Mouse (Mus musculus): ENCODE data around the gene Babam2. TPM values are rescaled to one million over a fixed set of nuclear protein-coding genes. Genes with fewer than 3 reads are reported as not detected.

Babam2 gene
- polyA plus RNA-seq, 1 experiment from 2014 or later, result 32.3 TPM

DNA sequence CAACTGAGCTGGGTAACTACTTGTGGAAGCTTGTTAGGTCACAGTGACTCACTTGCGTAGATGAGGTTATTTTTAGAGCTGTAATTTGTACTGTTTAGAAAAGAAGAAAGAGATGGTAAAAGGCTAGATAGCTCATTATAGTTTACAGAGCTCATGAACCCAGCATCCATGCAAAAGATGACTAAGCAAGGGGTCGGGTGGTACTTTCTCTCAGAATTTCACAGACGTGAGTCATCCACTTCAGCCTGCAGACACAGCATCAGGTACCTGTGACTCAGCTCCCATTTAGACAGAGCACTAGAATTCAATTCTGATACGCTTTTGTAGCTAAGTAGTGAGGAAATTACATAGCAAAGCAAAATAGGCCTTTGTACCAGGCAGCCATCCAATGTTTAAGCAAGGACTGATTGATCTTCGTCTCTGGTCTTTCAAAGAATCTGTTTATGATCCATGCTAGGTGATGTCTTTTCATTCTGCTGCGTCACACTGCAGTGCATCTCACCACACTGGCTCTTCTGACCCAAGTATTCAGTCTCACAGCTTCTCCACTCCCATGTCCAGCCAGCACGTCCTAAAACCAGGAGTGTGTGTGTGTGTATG, 338.3 kb downstream of the Babam2 start:
- H3K36me3 ChIP-seq (ENCODE audit: control insufficient read depth, insufficient read depth, low read length), result no peaks in the 10 kb centered on the region
- WGBS, result 76% methylated on average over 7 of the region's 7 CpGs
- ATAC-seq (no peak), DNase-seq (ENCODE audit: low spot score) (no peak)
- no peak overlapping the region for H3K27ac ChIP-seq (ENCODE audit: low read depth, low read length)
- no peak overlapping the region for H3K4me3 ChIP-seq (ENCODE audit: low read depth, low read length)
- no peaks in the 10 kb centered on the region for H3K9me3 ChIP-seq (replicated peaks; ENCODE audit: control insufficient read depth, low read length)
- H3K9ac ChIP-seq (ENCODE audit: low read length), result no peak overlapping the region
- H3K27me3 ChIP-seq (replicated peaks; ENCODE audit: control insufficient read depth, insufficient read depth, low read length), result no peaks in the 10 kb centered on the region
- no peak overlapping the region for H3K4me2 ChIP-seq (ENCODE audit: low read length)
- no peaks in the 10 kb centered on the region for H3K4me1 ChIP-seq (ENCODE audit: control insufficient read depth, insufficient read depth, low read length)

DNA sequence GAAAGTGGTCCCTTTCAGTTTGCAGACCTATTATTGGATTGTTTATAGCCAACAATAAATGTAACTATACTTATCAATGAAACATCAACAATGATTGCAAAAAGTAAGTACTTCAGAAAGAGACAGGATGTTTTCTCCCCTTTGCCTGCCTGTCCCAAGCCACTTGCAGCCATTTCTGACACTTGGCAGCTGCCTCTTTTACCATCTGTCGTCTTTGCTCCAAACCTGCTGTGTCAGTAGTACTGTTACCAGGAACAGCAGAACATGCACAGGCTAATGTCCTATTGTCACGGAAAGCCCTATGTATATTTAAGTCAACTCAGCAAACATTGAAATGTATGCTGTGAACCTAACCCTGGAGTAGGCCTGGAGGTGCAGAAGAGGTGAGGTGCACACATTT, 339.4 kb downstream of the Babam2 start:
- Histone ChIP-seq H3K4me2 (ENCODE audit: low read length) (no peak overlapping the region), H3K4me1 (ENCODE audit: control insufficient read depth, insufficient read depth, low read length) (no peaks in the 10 kb centered on the region), H3K27me3 (replicated peaks; ENCODE audit: control insufficient read depth, insufficient read depth, low read length) (no peaks in the 10 kb centered on the region), H3K9me3 (replicated peaks; ENCODE audit: control insufficient read depth, low read length) (no peaks in the 10 kb centered on the region), H3K27ac (ENCODE audit: low read depth, low read length) (no peak overlapping the region), H3K4me3 (ENCODE audit: low read depth, low read length) (no peak overlapping the region), H3K36me3 (ENCODE audit: control insufficient read depth, insufficient read depth, low read length) (no peaks in the 10 kb centered on the region), H3K9ac (ENCODE audit: low read length) (no peak overlapping the region)
- 71% methylated on average over 2 of the region's 2 CpGs for WGBS
- DNase-seq (ENCODE audit: low spot score) (peak; percentile 7), ATAC-seq (no peak)

GRCm38 (mm10) chr5:32037546-32037945, 340.1 kb downstream of the Babam2 start:
- H3K27me3 ChIP-seq (replicated peaks; ENCODE audit: control insufficient read depth, insufficient read depth, low read length), result no peaks in the 10 kb centered on the region
- WGBS, result 91% methylated on average over 4 of the region's 4 CpGs
- ATAC-seq, result no peak

GRCm38 (mm10) chr5:32038994-32039393, 341.5 kb downstream of the Babam2 start:
- ATAC-seq (no peak), DNase-seq (ENCODE audit: low spot score) (no peak)
- Histone ChIP-seq H3K4me2 (ENCODE audit: low read length) (no peak overlapping the region), H3K9ac (ENCODE audit: low read length) (no peak overlapping the region), H3K9me3 (replicated peaks; ENCODE audit: control insufficient read depth, low read length) (no peaks in the 10 kb centered on the region), H3K4me3 (ENCODE audit: low read depth, low read length) (no peak overlapping the region), H3K4me1 (ENCODE audit: control insufficient read depth, insufficient read depth, low read length) (no peaks in the 10 kb centered on the region), H3K27ac (ENCODE audit: low read depth, low read length) (no peak overlapping the region), H3K36me3 (ENCODE audit: control insufficient read depth, insufficient read depth, low read length) (no peaks in the 10 kb centered on the region), H3K27me3 (replicated peaks; ENCODE audit: control insufficient read depth, insufficient read depth, low read length) (no peaks in the 10 kb centered on the region)

More at GRCm38 (mm10) chr5:32037546-32037945, 340.1 kb downstream of the Babam2 start:
- no peak for DNase-seq (ENCODE audit: low spot score)
- Histone ChIP-seq H3K4me2 (ENCODE audit: low read length) (no peak overlapping the region), H3K36me3 (ENCODE audit: control insufficient read depth, insufficient read depth, low read length) (no peaks in the 10 kb centered on the region), H3K9ac (ENCODE audit: low read length) (no peak overlapping the region), H3K4me1 (ENCODE audit: control insufficient read depth, insufficient read depth, low read length) (no peaks in the 10 kb centered on the region), H3K27ac (ENCODE audit: low read depth, low read length) (no peak overlapping the region), H3K4me3 (ENCODE audit: low read depth, low read length) (no peak overlapping the region), H3K9me3 (replicated peaks; ENCODE audit: control insufficient read depth, low read length) (no peaks in the 10 kb centered on the region)

GRCm38 (mm10) chr5:32039511-32039910, 342.0 kb downstream of the Babam2 start:
- DNase-seq (ENCODE audit: low spot score) (no peak), ATAC-seq (no peak)
- H3K4me2 ChIP-seq (ENCODE audit: low read length), result no peak overlapping the region
- H3K27me3 ChIP-seq (replicated peaks; ENCODE audit: control insufficient read depth, insufficient read depth, low read length), result no peaks in the 10 kb centered on the region
- no peak overlapping the region for H3K9ac ChIP-seq (ENCODE audit: low read length)
- WGBS, result 92% methylated on average over 3 of the region's 3 CpGs
- no peak overlapping the region for H3K4me3 ChIP-seq (ENCODE audit: low read depth, low read length)
- H3K4me1 ChIP-seq (ENCODE audit: control insufficient read depth, insufficient read depth, low read length), result no peaks in the 10 kb centered on the region
- H3K9me3 ChIP-seq (replicated peaks; ENCODE audit: control insufficient read depth, low read length), result no peaks in the 10 kb centered on the region
- no peaks in the 10 kb centered on the region for H3K36me3 ChIP-seq (ENCODE audit: control insufficient read depth, insufficient read depth, low read length)
- H3K27ac ChIP-seq (ENCODE audit: low read depth, low read length), result no peak overlapping the region

DNA sequence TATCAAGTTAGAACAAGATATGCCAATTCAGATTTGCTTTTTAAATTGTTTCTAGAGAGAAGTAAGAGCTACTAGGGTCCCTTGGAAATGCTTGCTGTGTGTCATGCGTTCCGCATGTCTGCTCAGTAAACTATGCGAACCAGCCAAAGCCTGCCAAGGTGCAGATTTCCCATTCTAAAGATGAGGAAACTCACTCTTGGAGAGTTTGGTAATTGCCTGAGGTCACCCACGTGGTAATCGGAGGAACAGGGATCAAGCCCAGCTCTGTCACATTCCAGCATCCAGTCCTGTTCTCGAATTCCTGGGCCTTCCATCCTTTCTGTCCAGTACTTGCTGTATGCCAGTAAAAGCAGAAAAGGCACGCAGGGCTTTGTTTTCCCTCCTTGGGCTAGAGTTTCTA, 345.7 kb downstream of the Babam2 start:
- Histone ChIP-seq H3K4me2 (ENCODE audit: low read length) (no peak overlapping the region), H3K27me3 (replicated peaks; ENCODE audit: control insufficient read depth, insufficient read depth, low read length) (no peaks in the 10 kb centered on the region), H3K36me3 (ENCODE audit: control insufficient read depth, insufficient read depth, low read length) (no peaks in the 10 kb centered on the region), H3K27ac (ENCODE audit: low read depth, low read length) (no peak overlapping the region), H3K9me3 (replicated peaks; ENCODE audit: control insufficient read depth, low read length) (no peaks in the 10 kb centered on the region), H3K4me1 (ENCODE audit: control insufficient read depth, insufficient read depth, low read length) (no peaks in the 10 kb centered on the region), H3K9ac (ENCODE audit: low read length) (no peak overlapping the region), H3K4me3 (ENCODE audit: low read depth, low read length) (no peak overlapping the region)
- no peak for ATAC-seq
- WGBS, result 81% methylated on average over 7 of the region's 7 CpGs
- no peak for DNase-seq (ENCODE audit: low spot score)

GRCm38 (mm10) chr5:32043996-32044395, 346.5 kb downstream of the Babam2 start:
- ATAC-seq (no peak), DNase-seq (ENCODE audit: low spot score) (no peak)
- Histone ChIP-seq H3K4me1 (ENCODE audit: control insufficient read depth, insufficient read depth, low read length) (no peaks in the 10 kb centered on the region), H3K36me3 (ENCODE audit: control insufficient read depth, insufficient read depth, low read length) (no peaks in the 10 kb centered on the region), H3K9ac (ENCODE audit: low read length) (no peak overlapping the region), H3K27ac (ENCODE audit: low read depth, low read length) (no peak overlapping the region), H3K4me3 (ENCODE audit: low read depth, low read length) (no peak overlapping the region), H3K27me3 (replicated peaks; ENCODE audit: control insufficient read depth, insufficient read depth, low read length) (no peaks in the 10 kb centered on the region), H3K9me3 (replicated peaks; ENCODE audit: control insufficient read depth, low read length) (no peaks in the 10 kb centered on the region), H3K4me2 (ENCODE audit: low read length) (no peak overlapping the region)

DNA sequence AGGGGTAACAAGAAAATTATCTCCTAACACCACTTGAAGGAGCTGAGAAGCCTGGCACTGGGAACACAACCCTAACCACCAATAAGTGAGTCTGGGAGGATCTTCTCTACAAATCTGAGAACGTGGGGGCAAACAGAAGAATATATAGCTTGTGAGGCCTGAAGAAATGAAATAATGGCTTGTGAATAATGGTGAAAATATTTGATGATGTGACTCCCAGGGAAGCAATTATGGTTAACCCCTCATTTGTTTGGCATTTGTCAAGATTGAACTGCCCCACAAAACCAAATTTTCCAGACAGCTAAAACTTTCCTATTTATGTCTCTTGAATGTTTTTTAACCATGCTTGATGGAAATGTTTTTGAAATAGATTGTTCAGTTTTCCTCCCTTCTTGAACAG, 354.4 kb downstream of the Babam2 start:
- no peaks in the 10 kb centered on the region for H3K9me3 ChIP-seq (replicated peaks; ENCODE audit: control insufficient read depth, low read length)
- no peaks in the 10 kb centered on the region for H3K27me3 ChIP-seq (replicated peaks; ENCODE audit: control insufficient read depth, insufficient read depth, low read length)
- no peak overlapping the region for H3K27ac ChIP-seq (ENCODE audit: low read depth, low read length)
- no peaks in the 10 kb centered on the region for H3K4me1 ChIP-seq (ENCODE audit: control insufficient read depth, insufficient read depth, low read length)
- DNase-seq (ENCODE audit: low spot score) (no peak), ATAC-seq (no peak)
- H3K4me2 ChIP-seq (ENCODE audit: low read length), result no peak overlapping the region
- WGBS, result 69% methylated on average over 1 of the region's 1 CpGs
- H3K9ac ChIP-seq (ENCODE audit: low read length), result no peak overlapping the region
- H3K36me3 ChIP-seq (ENCODE audit: control insufficient read depth, insufficient read depth, low read length), result no peaks in the 10 kb centered on the region
- no peak overlapping the region for H3K4me3 ChIP-seq (ENCODE audit: low read depth, low read length)

GRCm38 (mm10) chr5:32052467-32052866, 355.0 kb downstream of the Babam2 start:
- no peaks in the 10 kb centered on the region for H3K9me3 ChIP-seq (replicated peaks; ENCODE audit: control insufficient read depth, low read length)
- no peak overlapping the region for H3K27ac ChIP-seq (ENCODE audit: low read depth, low read length)
- H3K27me3 ChIP-seq (replicated peaks; ENCODE audit: control insufficient read depth, insufficient read depth, low read length), result no peaks in the 10 kb centered on the region
- 88% methylated on average over 1 of the region's 1 CpGs for WGBS
- no peak for DNase-seq (ENCODE audit: low spot score)
- no peak for ATAC-seq
- H3K4me1 ChIP-seq (ENCODE audit: control insufficient read depth, insufficient read depth, low read length), result no peaks in the 10 kb centered on the region
- H3K36me3 ChIP-seq (ENCODE audit: control insufficient read depth, insufficient read depth, low read length), result no peaks in the 10 kb centered on the region
- H3K4me2 ChIP-seq (ENCODE audit: low read length), result no peak overlapping the region
- H3K4me3 ChIP-seq (ENCODE audit: low read depth, low read length), result no peak overlapping the region
- H3K9ac ChIP-seq (ENCODE audit: low read length), result no peak overlapping the region

Measured in forebrain, embryonic 14.5 days (tissue).